In genomic region chr8:25454972-25455371, GRCm38 (mm10) we compare ENCODE assay signal across 17 mouse cellular contexts.
"Had no signal": no experiment of that assay in that cellular context is flagged by ENCODE, and none has a peak within 500 bp of the region (broad histone marks: within the 10 kb centered on the region; RNA-seq: fewer than 3 reads in every experiment).

No protein-coding gene starts in this region.

- DNase-seq: liver, postnatal 0 days; lung, adult 2 months; lung, postnatal 14 days; lung, postnatal 36 days; right cerebral cortex, postnatal 14 days; spleen, adult 18-20 months; thymus, adult 18-20 months; thymus, postnatal 14 days; thymus, postnatal 36 days had no signal

- H3K27me3 ChIP-seq: lung, embryonic 15.5 days; midbrain, embryonic 13.5 days; midbrain, embryonic 15.5 days; neural tube, embryonic 12.5 days had no signal

- H3K9me3 ChIP-seq: lung, embryonic 15.5 days; midbrain, embryonic 13.5 days; midbrain, embryonic 15.5 days; neural tube, embryonic 12.5 days had no signal

- H3K9ac ChIP-seq: liver, postnatal 0 days; lung, embryonic 15.5 days; midbrain, embryonic 13.5 days; midbrain, embryonic 15.5 days; neural tube, embryonic 12.5 days had no signal

- H3K4me3 ChIP-seq: lung, embryonic 15.5 days; megakaryocyte, embryonic 14.5 days; midbrain, embryonic 13.5 days; midbrain, embryonic 15.5 days; neural tube, embryonic 12.5 days had no signal

- H3K27ac ChIP-seq: lung, embryonic 15.5 days; macrophage; midbrain, embryonic 13.5 days; midbrain, embryonic 15.5 days; neural tube, embryonic 12.5 days had no signal

- H3K4me1 ChIP-seq: lung, embryonic 15.5 days; megakaryocyte, embryonic 14.5 days; midbrain, embryonic 13.5 days; midbrain, embryonic 15.5 days had no signal

- ATAC-seq: liver, postnatal 0 days; lung, postnatal 0 days; midbrain, embryonic 13.5 days; midbrain, embryonic 15.5 days had no signal

- H3K4me2 ChIP-seq: lung, embryonic 15.5 days; midbrain, embryonic 11.5 days; midbrain, embryonic 13.5 days; midbrain, embryonic 15.5 days; neural tube, embryonic 12.5 days had no signal

- H3K36me3 ChIP-seq: lung, embryonic 15.5 days; midbrain, embryonic 13.5 days; midbrain, embryonic 15.5 days; neural tube, embryonic 12.5 days had no signal
